Mouse (Mus musculus): ENCODE data around the gene Olfr612. TPM values are rescaled to one million over a fixed set of nuclear protein-coding genes. Genes with fewer than 3 reads are reported as not detected.

Olfr612 gene
- polyA plus RNA-seq, 1 experiment: not detected

DNA sequence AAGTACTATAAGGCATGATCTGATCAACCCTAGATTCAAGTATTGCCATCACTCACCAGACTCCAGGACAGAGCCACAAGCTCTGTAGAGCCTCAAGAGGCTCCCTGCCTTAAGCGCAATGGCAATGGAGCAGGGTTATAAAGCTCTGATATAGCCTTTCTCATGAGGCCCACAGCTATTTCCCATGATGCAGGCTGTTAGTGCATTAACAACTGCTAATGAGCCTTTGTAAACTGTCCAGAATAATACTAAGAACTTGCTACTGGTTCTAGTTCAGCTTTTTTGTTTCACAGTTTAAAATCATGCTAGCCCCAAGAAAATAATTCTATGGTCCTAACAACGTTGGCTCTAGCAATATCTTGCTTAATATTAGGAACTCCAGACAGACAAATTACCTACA, 30.5 kb downstream of the Olfr612 start, which contains the start of gene Olfr610:
Gene Olfr610 (minus strand): TSS at position 101 of the 400 bp plus-strand sequence.
- Histone ChIP-seq H3K79me3 (ENCODE audit: low read depth) (no peaks in the 10 kb centered on the region), H3K79me2 (ENCODE audit: control insufficient read depth, insufficient read depth) (no peaks in the 10 kb centered on the region), H3K4me3 (ENCODE audit: insufficient read depth, poor library complexity, severe bottlenecking) (no peak within 1 kb of the TSS), H3K36me3 (ENCODE audit: control insufficient read depth, insufficient read depth) (no peaks in the 10 kb centered on the region), H3K27me3 (ENCODE audit: control insufficient read depth, insufficient read depth, insufficient read length) (no peaks in the 10 kb centered on the region), H3ac (ENCODE audit: control insufficient read depth, insufficient read length, low read depth) (no peak within 1 kb of the TSS)
- TF ChIP-seq FOSL1 (IDR thresholded peaks at IDR 0.05; ENCODE audit: insufficient read depth, low read length, poor library complexity, severe bottlenecking) (no peak), MYOG (IDR thresholded peaks at IDR 0.05; ENCODE audit: control insufficient read depth, extremely low read depth, insufficient read length) (no peak), CTCF (IDR thresholded peaks at IDR 0.05; ENCODE audit: control insufficient read depth, insufficient read depth, insufficient read length) (no peak), MAX (IDR thresholded peaks at IDR 0.05) (no peak), MYOD1 (IDR thresholded peaks at IDR 0.05; ENCODE audit: control insufficient read depth, insufficient read length, low read depth) (no peak), CEBPB (IDR thresholded peaks at IDR 0.05; ENCODE audit: low read depth) (no peak), USF1 (IDR thresholded peaks at IDR 0.05; ENCODE audit: low read depth) (no peak)

DNA sequence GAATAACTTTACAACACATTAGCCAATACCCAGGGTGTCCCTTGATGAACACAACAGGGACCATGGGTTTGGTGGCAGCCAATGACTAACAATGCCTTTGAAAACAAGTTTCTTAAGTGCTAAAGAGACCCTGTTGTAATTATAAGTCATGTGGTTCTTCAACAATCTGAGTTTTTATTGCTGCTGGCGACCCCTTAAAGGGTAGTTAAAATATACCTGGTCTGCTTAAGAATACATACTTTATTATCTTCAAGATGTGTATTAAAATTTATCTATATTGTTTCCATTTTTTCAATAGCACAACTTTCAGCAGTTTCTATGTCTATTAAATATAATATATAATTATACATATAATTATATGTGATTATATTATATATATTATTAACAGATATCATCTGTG, 44.6 kb downstream of the Olfr612 start, which contains the start of gene Olfr609:
Gene Olfr609 (minus strand): TSS at position 101 of the 400 bp plus-strand sequence.
- TF ChIP-seq MYOD1 (IDR thresholded peaks at IDR 0.05; ENCODE audit: control insufficient read depth, insufficient read length, low read depth): no peak
- TF ChIP-seq MYOG (IDR thresholded peaks at IDR 0.05; ENCODE audit: control insufficient read depth, extremely low read depth, insufficient read length): no peak
- TF ChIP-seq USF1 (IDR thresholded peaks at IDR 0.05; ENCODE audit: low read depth): no peak
- TF ChIP-seq FOSL1 (IDR thresholded peaks at IDR 0.05; ENCODE audit: insufficient read depth, low read length, poor library complexity, severe bottlenecking): no peak
- no peak for TF ChIP-seq CEBPB (IDR thresholded peaks at IDR 0.05; ENCODE audit: low read depth)
- no peak for TF ChIP-seq MAX (IDR thresholded peaks at IDR 0.05)
- TF ChIP-seq CTCF (IDR thresholded peaks at IDR 0.05; ENCODE audit: control insufficient read depth, insufficient read depth, insufficient read length): no peak
- Histone ChIP-seq H3ac (ENCODE audit: control insufficient read depth, insufficient read length, low read depth) (no peak within 1 kb of the TSS), H3K79me3 (ENCODE audit: low read depth) (no peaks in the 10 kb centered on the region)

More for the DNA sequence above, 44.6 kb downstream of the Olfr612 start, which contains the start of gene Olfr609:
- no peaks in the 10 kb centered on the region for H3K79me2 ChIP-seq (ENCODE audit: control insufficient read depth, insufficient read depth)
- no peaks in the 10 kb centered on the region for H3K27me3 ChIP-seq (ENCODE audit: control insufficient read depth, insufficient read depth, insufficient read length)
- no peak within 1 kb of the TSS for H3K4me3 ChIP-seq (ENCODE audit: insufficient read depth, poor library complexity, severe bottlenecking)
- no peaks in the 10 kb centered on the region for H3K36me3 ChIP-seq (ENCODE audit: control insufficient read depth, insufficient read depth)

Small RNA genes lying within 50 kb of the gene (microRNA-seq; reads per million reads assigned to microRNA genes)
- gene Gm26506 (ENCODE audit: borderline microRNAs expressed): not detected

Other genes with a start within 250 kb of the Olfr612 start
- not detected for gene Olfr596, start 237.1 kb downstream of the Olfr612 start, polyA plus RNA-seq (2012; fragmentation: generic; extraction: Trizol)
- gene Olfr597, start 226.4 kb downstream of the Olfr612 start, polyA plus RNA-seq (2012; fragmentation: generic; extraction: Trizol): not detected
- gene Olfr598, start 219.1 kb downstream of the Olfr612 start, polyA plus RNA-seq (2012; fragmentation: generic; extraction: Trizol): not detected
- gene Olfr599, start 206.8 kb downstream of the Olfr612 start, polyA plus RNA-seq (2012; fragmentation: generic; extraction: Trizol): not detected
- gene Olfr600, start 193.0 kb downstream of the Olfr612 start, polyA plus RNA-seq (2012; fragmentation: generic; extraction: Trizol): not detected
- not detected for gene Olfr601, start 180.1 kb downstream of the Olfr612 start, polyA plus RNA-seq (2012; fragmentation: generic; extraction: Trizol)
- not detected for gene Olfr603, start 156.5 kb downstream of the Olfr612 start, polyA plus RNA-seq (2012; fragmentation: generic; extraction: Trizol)
- gene Usp17lc, start 127.6 kb downstream of the Olfr612 start, polyA plus RNA-seq (2012; fragmentation: generic; extraction: Trizol): 0.08 TPM
- gene Olfr605, start 97.3 kb downstream of the Olfr612 start, polyA plus RNA-seq (2012; fragmentation: generic; extraction: Trizol): not detected
- not detected for gene Olfr606, start 93.7 kb downstream of the Olfr612 start, polyA plus RNA-seq (2012; fragmentation: generic; extraction: Trizol)
- not detected for gene Olfr607, start 78.6 kb downstream of the Olfr612 start, polyA plus RNA-seq (2012; fragmentation: generic; extraction: Trizol)
- gene Olfr608, start 72.8 kb downstream of the Olfr612 start, polyA plus RNA-seq (2012; fragmentation: generic; extraction: Trizol): not detected
- not detected for gene Olfr609, start 44.7 kb downstream of the Olfr612 start, polyA plus RNA-seq (2012; fragmentation: generic; extraction: Trizol)
- gene Olfr610, start 30.6 kb downstream of the Olfr612 start, polyA plus RNA-seq (2012; fragmentation: generic; extraction: Trizol): not detected
- gene Olfr611, start 21.9 kb downstream of the Olfr612 start, polyA plus RNA-seq (2012; fragmentation: generic; extraction: Trizol): not detected
- not detected for gene Olfr613, start 5.4 kb upstream of the Olfr612 start, polyA plus RNA-seq (2012; fragmentation: generic; extraction: Trizol)
- gene Olfr615, start 13.4 kb upstream of the Olfr612 start, polyA plus RNA-seq (2012; fragmentation: generic; extraction: Trizol): not detected
- not detected for gene Olfr616, start 26.4 kb upstream of the Olfr612 start, polyA plus RNA-seq (2012; fragmentation: generic; extraction: Trizol)
- gene Olfr617, start 30.3 kb upstream of the Olfr612 start, polyA plus RNA-seq (2012; fragmentation: generic; extraction: Trizol): not detected
- not detected for gene Olfr618, start 47.4 kb upstream of the Olfr612 start, polyA plus RNA-seq (2012; fragmentation: generic; extraction: Trizol)
- not detected for gene Olfr619, start 57.9 kb upstream of the Olfr612 start, polyA plus RNA-seq (2012; fragmentation: generic; extraction: Trizol)
- not detected for gene Olfr620, start 69.8 kb upstream of the Olfr612 start, polyA plus RNA-seq (2012; fragmentation: generic; extraction: Trizol)
- not detected for gene Olfr622, start 100.0 kb upstream of the Olfr612 start, polyA plus RNA-seq (2012; fragmentation: generic; extraction: Trizol)
- not detected for gene Olfr623, start 121.0 kb upstream of the Olfr612 start, polyA plus RNA-seq (2012; fragmentation: generic; extraction: Trizol)
- under 0.01 TPM for gene Olfr624, start 128.5 kb upstream of the Olfr612 start, polyA plus RNA-seq (2012; fragmentation: generic; extraction: Trizol)
- not detected for gene Olfr625-ps1, start 140.0 kb upstream of the Olfr612 start, polyA plus RNA-seq (2012; fragmentation: generic; extraction: Trizol)
- gene Olfr243, start 172.0 kb upstream of the Olfr612 start, polyA plus RNA-seq (2012; fragmentation: generic; extraction: Trizol): not detected
- gene Olfr628, start 187.7 kb upstream of the Olfr612 start, polyA plus RNA-seq (2012; fragmentation: generic; extraction: Trizol): not detected
- not detected for gene Olfr629, start 202.2 kb upstream of the Olfr612 start, polyA plus RNA-seq (2012; fragmentation: generic; extraction: Trizol)
- gene Olfr630, start 214.6 kb upstream of the Olfr612 start, polyA plus RNA-seq (2012; fragmentation: generic; extraction: Trizol): not detected
- not detected for gene Olfr69, start 228.9 kb upstream of the Olfr612 start, polyA plus RNA-seq (2012; fragmentation: generic; extraction: Trizol)
- gene Olfr68, start 237.0 kb upstream of the Olfr612 start, polyA plus RNA-seq (2012; fragmentation: generic; extraction: Trizol): not detected
- gene Olfr67, start 249.1 kb upstream of the Olfr612 start, polyA plus RNA-seq (2012; fragmentation: generic; extraction: Trizol): not detected

All from C2C12 (cell line).